Mouse (Mus musculus) heart, embryonic 13.5 days (tissue): ENCODE measurements around the gene Stxbp3. TPM values are rescaled to one million over a fixed set of nuclear protein-coding genes. Genes with fewer than 3 reads are reported as not detected.

Source experiments
- ATAC-seq: fragments of 200-750 bp; cut with Nextera tagmentation; 2 replicates; pipeline ENCODE4 v1.8.0; 2017; ENCODE audit warnings: moderate TSS enrichment; ENCODE audit not compliant: insufficient number of reproducible peaks, low FRiP score, low TSS enrichment; ENCODE audit errors: extremely low read depth
- H3K27ac ChIP-seq: fragments of 300-500 bp; sonication (generic); replicated peaks from 2 replicates; pipeline ENCODE4 v1.5.1; 2015; ENCODE audit warnings: moderate library complexity, mild to moderate bottlenecking, inconsistent platforms
- H3K27me3 ChIP-seq: fragments of 300-500 bp; sonication (generic); replicated peaks from 2 replicates; pipeline ENCODE4 v1.6.1; 2015; ENCODE audit warnings: mild to moderate bottlenecking, inconsistent platforms
- H3K36me3 ChIP-seq: fragments of 300-500 bp; sonication (generic); 2 replicates; pipeline ENCODE4 v1.6.1; 2015; ENCODE audit warnings: mild to moderate bottlenecking, inconsistent platforms
- H3K4me1 ChIP-seq: fragments of 300-500 bp; sonication (generic); 2 replicates; pipeline ENCODE4 v1.6.1; 2015; ENCODE audit warnings: inconsistent platforms
- H3K4me2 ChIP-seq: fragments of 300-500 bp; sonication (generic); 2 replicates; pipeline ENCODE4 v1.6.1; 2015; ENCODE audit warnings: inconsistent platforms, mild to moderate bottlenecking, moderate library complexity
- H3K4me3 ChIP-seq: fragments of 300-500 bp; sonication (generic); 2 replicates; pipeline ENCODE4 v1.5.1; 2015; ENCODE audit warnings: moderate library complexity, mild to moderate bottlenecking, inconsistent platforms
- H3K9ac ChIP-seq: fragments of 300-500 bp; sonication (generic); 2 replicates; pipeline ENCODE4 v1.6.1; 2015; ENCODE audit warnings: inconsistent platforms, mild to moderate bottlenecking, moderate library complexity
- H3K9me3 ChIP-seq: fragments of 300-500 bp; sonication (generic); 2 replicates; pipeline ENCODE4 v1.6.1; 2016; ENCODE audit warnings: inconsistent platforms
- WGBS: fragments of 180-500 bp; shearing (Covaris S2); methylation state at CpG from one replicate; pipeline ENCODE4 v1.1.7; 2015; ENCODE audit warnings: mixed read lengths; 5-methylcytosine and 5-hydroxymethylcytosine counted together
- polyA plus RNA-seq: library from polyadenylated mRNA; unstranded; fragments of >200 nt; fragmentation: Nextera tagmentation; extraction: Ambion mirVana; gene quantifications from 2 replicates; pipeline ENCODE4 v1.2.1, GENCODE M21; 2015

Stxbp3 gene
- polyA plus RNA-seq, 1 experiment from 2014 or later = 24.2 TPM

- 63% methylated on average over 8 of the region's 8 CpGs for WGBS
- H3K27ac ChIP-seq = peak overlapping the region; percentile 68; the same call in 1 of the 2 replicates
- H3K9me3 ChIP-seq = no peaks in the 10 kb centered on the region
- H3K4me2 ChIP-seq = no peak overlapping the region
- H3K36me3 ChIP-seq = no peaks in the 10 kb centered on the region
- no peaks in the 10 kb centered on the region for H3K27me3 ChIP-seq
- peaks cover 38% of the 10 kb centered on the region for H3K4me1 ChIP-seq
- no peak for ATAC-seq
- H3K9ac ChIP-seq = no peak overlapping the region
- H3K4me3 ChIP-seq = no peak overlapping the region
Measured at GRCm38 (mm10) chr3:108856386-108857123, 16.2 kb upstream of the Stxbp3 start.

DNA sequence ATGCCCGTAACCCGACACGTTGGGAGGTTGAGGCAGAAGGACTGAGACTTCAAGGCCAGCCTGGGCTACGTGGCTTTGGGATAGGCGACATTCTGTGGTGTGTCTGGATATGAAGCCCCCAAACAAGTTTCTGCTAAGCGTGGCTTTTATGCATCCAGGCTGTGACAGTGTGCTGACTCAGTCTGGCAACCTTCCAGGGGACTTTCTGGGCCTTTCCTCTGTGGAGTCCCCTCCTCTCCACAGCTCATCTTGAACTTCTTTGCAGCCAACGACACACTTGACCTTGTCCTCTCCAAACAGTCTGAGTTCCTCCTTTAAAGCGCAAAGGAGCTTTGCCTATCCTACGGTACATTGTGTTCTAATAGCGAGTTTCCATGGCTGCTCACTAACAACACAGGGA is 15.5 kb upstream of the Stxbp3 start:
- no peaks in the 10 kb centered on the region for H3K9me3 ChIP-seq
- no peaks in the 10 kb centered on the region for H3K27me3 ChIP-seq
- no peak for ATAC-seq
- 55% methylated on average over 10 of the region's 10 CpGs for WGBS
- H3K4me2 ChIP-seq = peak overlapping the region; percentile 25; the same call in 1 of the 2 replicates
- H3K36me3 ChIP-seq = no peaks in the 10 kb centered on the region
- peak overlapping the region; percentile 68 for H3K27ac ChIP-seq
- no peak overlapping the region for H3K4me3 ChIP-seq
- H3K9ac ChIP-seq = peak overlapping the region; percentile 62
- peaks cover 40% of the 10 kb centered on the region for H3K4me1 ChIP-seq

- Histone ChIP-seq H3K27me3 (no peaks in the 10 kb centered on the region), H3K4me2 (peak overlapping the region; percentile 25)
- 37% methylated on average over 12 of the region's 12 CpGs for WGBS
Measured at GRCm38 (mm10) chr3:108855371-108855770, 15.0 kb upstream of the Stxbp3 start.

GRCm38 (mm10) chr3:108853266-108853665 is 12.9 kb upstream of the Stxbp3 start:
- no peaks in the 10 kb centered on the region for H3K27me3 ChIP-seq
- no peaks in the 10 kb centered on the region for H3K9me3 ChIP-seq
- ATAC-seq = no peak
- H3K9ac ChIP-seq = no peak overlapping the region
- no peak overlapping the region for H3K4me2 ChIP-seq
- no peak overlapping the region for H3K27ac ChIP-seq
- H3K4me1 ChIP-seq = peaks cover 41% of the 10 kb centered on the region
- WGBS = 73% methylated on average over 1 of the region's 1 CpGs
- no peaks in the 10 kb centered on the region for H3K36me3 ChIP-seq
- H3K4me3 ChIP-seq = no peak overlapping the region

More at GRCm38 (mm10) chr3:108855371-108855770, 15.0 kb upstream of the Stxbp3 start:
- Histone ChIP-seq H3K27ac (peak overlapping the region; percentile 68), H3K4me1 (peaks cover 45% of the 10 kb centered on the region), H3K36me3 (no peaks in the 10 kb centered on the region), H3K9ac (peak overlapping the region; percentile 62), H3K4me3 (no peak overlapping the region), H3K9me3 (no peaks in the 10 kb centered on the region)
- no peak for ATAC-seq

DNA sequence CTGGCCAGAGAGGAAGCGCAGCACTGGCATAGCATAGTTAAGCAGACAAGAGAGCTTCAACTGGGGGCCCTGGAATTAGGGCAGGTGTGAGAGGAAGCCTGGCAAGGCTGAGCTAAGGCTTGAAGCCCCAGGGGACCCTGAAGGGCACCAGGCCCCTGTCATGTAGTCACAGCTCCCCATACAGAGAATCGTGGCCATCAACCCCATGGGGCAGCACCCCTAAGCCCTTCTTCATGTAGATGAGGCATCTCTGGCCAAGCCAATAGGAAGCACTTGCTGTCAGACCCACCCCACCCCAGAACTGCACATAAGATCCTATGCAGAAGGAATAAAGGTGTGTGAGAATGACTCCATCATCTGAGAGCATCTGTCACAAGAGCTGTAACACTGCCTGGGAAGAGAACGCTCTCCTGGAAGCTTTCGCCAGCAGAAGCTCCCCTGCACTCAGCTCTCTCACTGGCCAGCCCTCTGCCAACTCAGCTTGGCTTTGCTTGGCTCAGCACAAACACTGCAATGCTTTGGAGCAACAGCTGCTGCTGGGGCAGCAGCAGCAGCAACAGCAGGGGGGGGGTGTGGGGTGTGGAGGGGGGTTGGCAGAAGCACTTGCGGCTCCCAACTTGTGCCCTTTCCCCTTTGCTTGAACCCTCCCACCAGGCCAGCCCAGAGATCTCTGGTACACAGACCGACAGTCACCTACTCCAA is 11.8 kb upstream of the Stxbp3 start:
- Histone ChIP-seq H3K4me2 (no peak overlapping the region), H3K27me3 (no peaks in the 10 kb centered on the region), H3K36me3 (no peaks in the 10 kb centered on the region), H3K4me3 (no peak overlapping the region), H3K9me3 (no peaks in the 10 kb centered on the region), H3K9ac (no peak overlapping the region), H3K27ac (no peak overlapping the region), H3K4me1 (peaks cover 33% of the 10 kb centered on the region)
- WGBS = 53% methylated on average over 6 of the region's 6 CpGs
- no peak; the same call in 1 of the 2 replicates for ATAC-seq

DNA sequence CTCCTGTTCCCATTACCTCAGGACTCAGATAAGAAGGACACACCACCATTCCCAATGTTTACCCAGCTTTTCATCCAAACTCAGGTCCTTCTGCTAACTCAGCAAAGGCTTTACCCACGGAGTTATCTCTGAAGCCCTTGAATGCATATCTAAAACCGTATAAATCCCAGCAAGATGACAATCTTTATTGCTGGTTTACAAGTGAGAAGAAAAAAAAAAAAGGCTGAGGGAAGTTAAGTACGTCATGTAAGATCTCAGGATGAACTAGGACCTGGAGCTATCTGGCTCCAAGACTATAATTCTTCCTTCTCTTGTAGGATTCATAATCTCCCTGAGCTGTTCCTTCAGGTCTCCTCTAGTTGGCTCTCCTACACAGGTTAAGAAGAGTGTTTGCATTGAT is 11.2 kb upstream of the Stxbp3 start:
- 61% methylated on average over 3 of the region's 3 CpGs for WGBS
- H3K4me1 ChIP-seq = peaks cover 31% of the 10 kb centered on the region
- no peak for ATAC-seq
- no peaks in the 10 kb centered on the region for H3K9me3 ChIP-seq
- H3K4me2 ChIP-seq = no peak overlapping the region
- no peaks in the 10 kb centered on the region for H3K27me3 ChIP-seq
- no peak overlapping the region for H3K9ac ChIP-seq
- no peak overlapping the region for H3K4me3 ChIP-seq
- H3K27ac ChIP-seq = no peak overlapping the region
- H3K36me3 ChIP-seq = no peaks in the 10 kb centered on the region

- 77% methylated on average over 2 of the region's 2 CpGs for WGBS
- ATAC-seq = no peak
- Histone ChIP-seq H3K36me3 (no peaks in the 10 kb centered on the region), H3K27me3 (no peaks in the 10 kb centered on the region), H3K4me1 (peaks cover 26% of the 10 kb centered on the region), H3K4me2 (no peak overlapping the region), H3K9me3 (no peaks in the 10 kb centered on the region), H3K27ac (no peak overlapping the region), H3K9ac (no peak overlapping the region), H3K4me3 (no peak overlapping the region)
Measured at GRCm38 (mm10) chr3:108851075-108851474, 10.7 kb upstream of the Stxbp3 start.

GRCm38 (mm10) chr3:108850506-108850905 is 10.2 kb upstream of the Stxbp3 start:
- ATAC-seq = no peak
- Histone ChIP-seq H3K4me2 (no peak overlapping the region), H3K27ac (no peak overlapping the region), H3K27me3 (no peaks in the 10 kb centered on the region), H3K4me1 (peaks cover 21% of the 10 kb centered on the region), H3K36me3 (no peaks in the 10 kb centered on the region), H3K9ac (no peak overlapping the region), H3K4me3 (no peak overlapping the region), H3K9me3 (no peaks in the 10 kb centered on the region)
- WGBS = 39% methylated on average over 3 of the region's 3 CpGs

GRCm38 (mm10) chr3:108846616-108847015 is 6.3 kb upstream of the Stxbp3 start:
- no peak overlapping the region for H3K4me3 ChIP-seq
- no peaks in the 10 kb centered on the region for H3K36me3 ChIP-seq
- H3K27me3 ChIP-seq = no peaks in the 10 kb centered on the region
- no peak overlapping the region for H3K27ac ChIP-seq
- no peak overlapping the region for H3K4me2 ChIP-seq
- no peak overlapping the region for H3K9ac ChIP-seq
- WGBS = 60% methylated on average over 3 of the region's 3 CpGs
- H3K9me3 ChIP-seq = no peaks in the 10 kb centered on the region
- peaks cover 14% of the 10 kb centered on the region; the same call in 1 of the 2 replicates for H3K4me1 ChIP-seq
- no peak; the same call in 1 of the 2 replicates for ATAC-seq

GRCm38 (mm10) chr3:108844521-108844920 is 4.2 kb upstream of the Stxbp3 start:
- Histone ChIP-seq H3K4me2 (no peak overlapping the region), H3K9me3 (no peaks in the 10 kb centered on the region), H3K27ac (no peak overlapping the region), H3K4me3 (no peak overlapping the region), H3K27me3 (no peaks in the 10 kb centered on the region), H3K9ac (no peak overlapping the region), H3K36me3 (no peaks in the 10 kb centered on the region), H3K4me1 (peaks cover 6% of the 10 kb centered on the region; the same call in 1 of the 2 replicates)
- no peak for ATAC-seq
- WGBS = 68% methylated on average over 5 of the region's 5 CpGs

GRCm38 (mm10) chr3:108844026-108844425 is 3.7 kb upstream of the Stxbp3 start:
- Histone ChIP-seq H3K9ac (no peak overlapping the region), H3K9me3 (no peaks in the 10 kb centered on the region), H3K4me1 (peaks cover 11% of the 10 kb centered on the region), H3K4me3 (no peak overlapping the region), H3K36me3 (no peaks in the 10 kb centered on the region), H3K27ac (no peak overlapping the region), H3K4me2 (no peak overlapping the region), H3K27me3 (no peaks in the 10 kb centered on the region)
- ATAC-seq = no peak
- WGBS = 74% methylated on average over 6 of the region's 6 CpGs
